Mouse (Mus musculus): ENCODE results near the gene Entpd6.

DNA sequence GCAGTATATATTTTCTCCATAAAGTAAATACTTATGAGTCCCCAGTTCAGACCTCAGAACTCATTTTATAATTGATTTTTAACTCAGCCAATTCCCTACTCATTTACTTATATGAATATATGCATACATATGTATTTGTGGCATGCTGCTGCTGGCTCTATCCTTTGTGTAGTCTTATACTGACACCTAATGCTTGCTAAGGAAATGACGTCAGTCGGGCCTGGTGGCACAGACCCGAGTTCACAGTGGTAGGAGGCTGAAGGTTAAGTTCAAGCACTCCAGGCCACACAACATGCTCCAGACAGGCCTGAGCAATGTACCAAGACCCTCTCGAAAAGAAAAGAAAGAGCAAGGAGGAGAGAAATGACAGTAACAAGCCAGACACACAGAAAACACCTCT, 7.4 kb upstream of the Entpd6 start:
- TF ChIP-seq POLR2A (IDR thresholded peaks at IDR 0.05; ENCODE audit: control insufficient read depth, low read depth, low read length): no peak
- TF ChIP-seq CTCF (IDR thresholded peaks at IDR 0.05; ENCODE audit: control insufficient read depth, insufficient read depth, insufficient replicate concordance, low read depth, low read length): no peak

Measured in testis, adult 2 months (tissue).